Comparison of ENCODE assay signal across 26 mouse cellular contexts in genomic region chr13:6446976-6447375, GRCm38 (mm10).
"Had no signal": no experiment of that assay in that cellular context is flagged by ENCODE, and none has a peak within 500 bp of the region (broad histone marks: within the 10 kb centered on the region; RNA-seq: fewer than 3 reads in every experiment).

No protein-coding gene starts in this region.

- H3K4me3 ChIP-seq: embryonic facial prominence, embryonic 10.5 days; embryonic facial prominence, embryonic 12.5 days; embryonic facial prominence, embryonic 13.5 days; embryonic facial prominence, embryonic 15.5 days; erythroblast, embryonic 14.5 days; forebrain, embryonic 10.5 days; forebrain, embryonic 12.5 days; forebrain, embryonic 13.5 days; forebrain, embryonic 15.5 days; gastrocnemius, adult 2 months; heart, embryonic 10.5 days; heart, embryonic 12.5 days had no signal

- H3K4me1 ChIP-seq: embryonic facial prominence, embryonic 10.5 days; embryonic facial prominence, embryonic 12.5 days; embryonic facial prominence, embryonic 13.5 days; embryonic facial prominence, embryonic 15.5 days; forebrain, embryonic 10.5 days; forebrain, embryonic 12.5 days; forebrain, embryonic 13.5 days; forebrain, embryonic 15.5 days; heart, embryonic 10.5 days; heart, embryonic 12.5 days had no signal

- H3K9ac ChIP-seq: embryonic facial prominence, embryonic 12.5 days; embryonic facial prominence, embryonic 13.5 days; embryonic facial prominence, embryonic 15.5 days; forebrain, embryonic 12.5 days; forebrain, embryonic 13.5 days; forebrain, embryonic 15.5 days; forebrain, postnatal 0 days; heart, embryonic 12.5 days had no signal

- H3K36me3 ChIP-seq: embryonic facial prominence, embryonic 10.5 days; embryonic facial prominence, embryonic 12.5 days; embryonic facial prominence, embryonic 13.5 days; embryonic facial prominence, embryonic 15.5 days; forebrain, embryonic 10.5 days; forebrain, embryonic 12.5 days; forebrain, embryonic 15.5 days; heart, embryonic 10.5 days; heart, embryonic 12.5 days had no signal

- H3K27ac ChIP-seq: embryonic facial prominence, embryonic 10.5 days; embryonic facial prominence, embryonic 12.5 days; embryonic facial prominence, embryonic 13.5 days; embryonic facial prominence, embryonic 15.5 days; forebrain, embryonic 10.5 days; forebrain, embryonic 12.5 days; forebrain, embryonic 13.5 days; forebrain, embryonic 15.5 days; gastrocnemius, adult 2 months; heart, embryonic 10.5 days had no signal

- H3K27me3 ChIP-seq: embryonic facial prominence, embryonic 12.5 days; embryonic facial prominence, embryonic 13.5 days; embryonic facial prominence, embryonic 15.5 days; forebrain, embryonic 12.5 days; forebrain, embryonic 13.5 days; forebrain, embryonic 15.5 days; heart, embryonic 12.5 days had no signal

- DNase-seq: cerebellum, adult 9-10 months; cerebellum, adult 9-11 months; cerebellum, postnatal 10 days; cerebellum, postnatal 14 days; cerebellum, postnatal 25 days; cerebellum, postnatal 36 days; embryo, embryonic 11 days; forebrain, postnatal 0 days; gastrocnemius, adult 2 months; gastrocnemius, postnatal 10 days; gastrocnemius, postnatal 14 days; gastrocnemius, postnatal 25 days; gastrocnemius, postnatal 36 days; heart, adult 11 months; heart, adult 18-20 months had no signal
